Mouse (Mus musculus) adrenal gland, adult 18-20 months (tissue): Measurements from ENCODE around the gene H2-Ke6. TPM values are rescaled to one million over a fixed set of nuclear protein-coding genes. Genes with fewer than 3 reads are reported as not detected.
A peak's percentile ranks its signal among the peaks of the same experiment; 100 is the strongest.
"Not testable (repeated sequence)": the region's sequence is repeated elsewhere in the genome, so short reads cannot be mapped to it uniquely, and the experiment has no call there.

ENCODE experiments used
- DNase-seq, 2 experiments: peaks; one replicate each; pipeline ENCODE4 v3.0.0; 2021 to 2022; ENCODE audit warnings: low spot score in 2 of 2
- total RNA-seq, 2 experiments: library from RNA; stranded (reverse); gene quantifications; 1 replicate in 1 of 2; 2 replicates in 1 of 2; pipeline ENCODE4 v1.2.3; 2021

Gene H2-Ke6
- total RNA-seq, 2 experiments from 2014 or later = 246 to 274 TPM

- peak in 1 of 2 experiments; percentile 22 for DNase-seq
These were observed 3.0 kb upstream of the H2-Ke6 start for GRCm38 (mm10) chr17:34030861-34031326.

DNA sequence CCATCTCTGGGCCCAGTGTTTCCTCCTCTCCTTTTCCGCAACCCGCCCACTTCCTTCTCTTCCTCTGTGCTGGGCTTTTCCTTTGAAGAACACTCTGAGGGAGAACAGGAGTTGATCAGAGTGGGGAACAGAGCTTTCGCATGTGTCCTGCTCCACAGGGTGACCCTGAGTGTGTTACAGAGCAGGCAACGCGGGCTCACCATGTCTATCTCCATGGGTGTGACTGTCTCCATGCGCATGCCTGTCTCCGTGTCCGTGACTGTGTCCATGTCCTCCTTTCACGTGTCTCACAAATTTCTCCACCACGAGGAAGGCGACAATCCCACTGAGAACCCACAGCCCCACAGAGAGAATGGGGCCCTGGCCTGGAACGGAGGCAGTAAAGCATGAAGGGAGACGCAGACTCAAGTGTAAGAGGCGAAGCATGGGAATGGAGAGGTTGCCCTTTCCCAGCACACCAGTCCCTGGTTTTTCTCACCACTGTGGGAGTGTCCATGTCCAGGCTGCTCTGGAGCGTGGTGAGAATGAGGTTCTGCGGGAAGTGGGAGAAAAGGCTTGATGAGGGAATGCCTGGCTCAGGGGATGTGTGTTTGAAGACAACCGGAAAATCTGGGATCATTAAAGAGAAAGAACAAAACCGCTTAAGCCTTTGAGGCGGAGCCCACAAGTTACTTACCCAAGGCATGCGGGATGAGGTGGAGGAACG, 2.2 kb upstream of the H2-Ke6 start:
- peak in 1 of 2 experiments; percentile 20 for DNase-seq

GRCm38 (mm10) chr17:34029150-34029889, 1.5 kb upstream of the H2-Ke6 start:
- DNase-seq = peak in 1 of 2 experiments; percentile 20

DNA sequence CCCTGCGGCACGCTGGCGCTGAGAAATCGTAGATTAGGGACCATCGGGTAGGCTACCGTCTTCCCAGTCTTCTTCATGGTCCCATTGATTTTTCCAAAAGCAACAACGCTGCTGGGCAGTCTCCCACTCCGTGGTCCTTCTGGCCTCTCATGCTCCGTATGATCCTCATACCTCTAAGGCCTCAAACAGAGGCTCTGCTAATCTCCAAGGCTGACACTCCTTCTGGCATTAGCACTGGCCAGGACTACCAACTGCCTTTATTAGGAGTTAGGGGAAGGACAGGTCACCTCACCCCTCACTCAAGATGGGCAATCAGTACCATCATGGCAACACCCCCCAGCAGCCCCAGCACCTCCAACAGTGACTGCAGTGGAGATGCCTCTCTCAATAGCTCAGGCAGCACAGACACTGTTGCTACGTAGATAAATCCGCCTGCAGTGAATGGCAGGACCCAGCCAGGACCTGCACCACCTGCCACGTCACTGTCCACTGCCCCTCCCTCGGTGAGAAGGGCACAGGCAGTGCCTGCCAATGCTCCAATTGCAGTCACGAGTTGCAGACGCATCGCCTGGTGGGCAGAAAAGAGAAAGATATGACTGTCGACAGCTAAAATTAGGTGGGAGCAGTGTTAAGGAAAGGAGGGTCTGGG, 765 bp upstream of the H2-Ke6 start:
- peak in 1 of 2 experiments; percentile 26 for DNase-seq

GRCm38 (mm10) chr17:34026917-34027655, 774 bp downstream of the H2-Ke6 start:
- DNase-seq = peak; percentile 55 to 57

DNA sequence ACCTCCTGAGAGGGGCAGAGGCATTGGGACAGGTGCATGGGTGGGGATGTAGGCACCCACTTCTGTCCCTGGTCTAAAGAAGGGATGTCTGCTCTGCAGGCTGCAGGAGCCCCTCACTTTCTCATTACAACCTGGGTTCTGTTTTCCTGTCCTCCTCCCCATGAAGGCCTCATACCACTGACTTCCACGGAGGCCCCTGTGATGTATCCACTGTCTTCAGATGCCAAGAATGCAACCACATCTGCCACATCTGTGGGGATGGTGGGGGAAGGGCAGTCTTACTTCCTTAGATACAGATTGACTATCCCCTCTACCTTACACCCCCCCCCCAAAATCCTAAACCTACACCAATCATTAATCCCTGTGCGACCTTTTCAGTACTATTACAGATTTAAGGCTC, 1.6 kb downstream of the H2-Ke6 start:
- DNase-seq = peak in 1 of 2 experiments; percentile 23

DNA sequence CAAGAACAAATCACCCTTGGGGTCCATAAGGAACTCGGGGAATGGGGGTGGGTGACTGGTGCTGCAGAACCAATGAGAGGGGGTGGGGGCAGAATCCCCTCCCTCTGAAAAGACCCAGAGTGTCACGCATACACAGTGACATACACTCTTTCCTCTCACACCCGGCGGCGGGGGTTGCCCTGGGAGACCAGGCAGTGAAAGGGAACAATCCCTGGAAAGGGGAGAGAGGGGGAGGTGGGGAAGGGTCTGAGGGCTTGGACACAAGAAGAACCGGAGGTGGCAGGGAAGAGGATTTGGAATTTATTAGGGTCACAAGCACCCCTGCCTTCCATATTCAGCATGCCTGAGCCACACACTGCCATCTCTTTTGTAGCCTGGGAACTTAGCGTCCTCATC, 2.1 kb downstream of the H2-Ke6 start:
- DNase-seq = peak in 1 of 2 experiments; percentile 27

GRCm38 (mm10) chr17:34024861-34025755, 2.8 kb downstream of the H2-Ke6 start:
- DNase-seq = peak in 1 of 2 experiments; percentile 34

DNA sequence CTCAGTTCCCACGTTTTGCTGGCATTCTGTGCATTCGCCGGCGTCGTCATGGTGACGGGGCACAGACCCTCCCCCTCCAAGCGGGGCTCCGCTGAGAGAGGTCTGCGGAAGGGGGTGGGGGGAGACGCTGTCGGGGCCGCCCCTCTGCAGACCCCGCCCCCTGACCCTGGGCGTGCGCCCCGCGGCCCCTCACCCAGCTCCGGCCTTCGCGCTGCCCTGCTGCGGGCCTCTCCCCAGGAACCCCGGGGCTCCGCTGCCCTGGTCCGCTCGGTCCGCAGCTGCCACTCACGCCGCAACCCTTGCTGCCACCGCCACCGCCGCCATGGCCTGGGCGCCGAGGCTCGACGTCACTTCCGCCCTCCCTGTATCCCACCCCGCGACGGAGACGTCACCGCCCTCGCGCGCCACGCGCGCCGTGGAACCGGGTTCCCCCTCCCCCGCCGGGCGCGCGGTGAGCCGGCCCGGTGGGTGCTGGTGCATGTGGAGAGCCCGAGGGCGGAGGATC, 3.5 kb downstream of the H2-Ke6 start, which contains the start of gene Ring1:
Gene Ring1 (minus strand): TSS at position 364 of the 505 bp plus-strand sequence.
- DNase-seq = peak; percentile 88 to 90

GRCm38 (mm10) chr17:34023678-34024077, 4.2 kb downstream of the H2-Ke6 start:
- DNase-seq = peak in 1 of 2 experiments; percentile 18

- peak in 1 of 2 experiments; percentile 21 for DNase-seq
These were observed 4.9 kb downstream of the H2-Ke6 start for GRCm38 (mm10) chr17:34022987-34023386.

- peak in 1 of 2 experiments; percentile 21 for DNase-seq
These were observed 5.5 kb downstream of the H2-Ke6 start for GRCm38 (mm10) chr17:34022414-34022783.

GRCm38 (mm10) chr17:34021539-34022413, 6.1 kb downstream of the H2-Ke6 start:
- no peak for DNase-seq

DNA sequence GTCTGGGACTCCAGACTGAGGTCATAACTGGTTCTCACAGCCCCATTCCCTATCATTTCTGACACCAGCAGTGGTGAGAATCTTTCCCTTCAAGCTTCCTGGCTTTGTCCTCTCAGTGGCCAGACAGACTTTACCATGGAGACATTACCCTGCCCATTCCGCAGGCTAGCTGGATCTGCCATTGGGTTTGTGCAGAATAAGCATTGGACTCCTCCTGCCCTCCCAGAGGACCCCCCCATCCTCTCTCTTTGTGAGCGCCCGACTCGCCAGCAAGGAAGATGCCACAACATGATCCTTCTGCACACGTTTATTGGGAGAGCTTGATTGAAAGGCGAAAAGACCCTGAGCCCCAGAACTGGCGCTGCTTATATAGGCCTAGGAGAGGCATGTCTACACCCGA, 14.4 kb downstream of the H2-Ke6 start:
- no peak for DNase-seq

- DNase-seq = no peak
These were observed 17.7 kb downstream of the H2-Ke6 start for GRCm38 (mm10) chr17:34010156-34010555.

DNA sequence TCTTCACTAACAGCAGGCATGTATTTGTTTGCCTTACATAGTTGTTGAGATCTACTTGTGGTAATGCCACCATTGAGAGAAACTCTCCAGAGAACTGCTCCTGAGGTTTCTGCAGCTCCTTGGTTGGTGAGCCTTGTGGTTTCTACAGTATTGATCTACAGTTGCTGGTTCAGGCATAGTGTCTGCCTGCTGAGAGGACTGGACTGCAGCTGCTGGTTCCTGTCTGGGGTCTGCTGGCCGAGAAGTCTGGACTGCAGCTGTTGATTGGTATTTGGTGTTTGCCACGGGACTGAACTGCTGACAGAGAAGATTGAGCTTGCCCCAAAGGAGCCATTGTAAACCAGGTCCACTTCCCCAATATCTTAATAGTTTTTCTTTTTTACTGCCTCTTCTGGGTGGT, 21.3 kb downstream of the H2-Ke6 start:
- no peak for DNase-seq

DNA sequence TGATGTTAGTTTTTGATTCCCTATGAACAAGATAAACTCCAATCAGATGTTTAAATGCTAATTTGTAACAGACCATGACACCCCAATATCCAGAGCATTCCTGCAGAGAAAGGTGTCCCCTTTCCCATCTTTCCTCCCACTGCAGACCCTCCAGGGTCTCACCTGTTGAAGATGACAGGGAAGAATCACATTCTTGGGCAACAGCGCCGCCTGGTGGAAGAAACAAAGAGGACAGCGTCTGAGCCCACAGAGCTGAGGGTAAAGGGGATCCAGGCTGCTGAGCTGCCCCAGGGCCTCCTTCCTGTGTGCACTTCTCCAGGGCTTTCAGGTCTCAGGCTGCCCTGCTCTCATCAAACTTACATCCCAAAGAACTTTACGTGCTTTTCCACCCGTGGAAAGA, 24.4 kb downstream of the H2-Ke6 start:
- peak in 1 of 2 experiments; percentile 57 for DNase-seq

DNA sequence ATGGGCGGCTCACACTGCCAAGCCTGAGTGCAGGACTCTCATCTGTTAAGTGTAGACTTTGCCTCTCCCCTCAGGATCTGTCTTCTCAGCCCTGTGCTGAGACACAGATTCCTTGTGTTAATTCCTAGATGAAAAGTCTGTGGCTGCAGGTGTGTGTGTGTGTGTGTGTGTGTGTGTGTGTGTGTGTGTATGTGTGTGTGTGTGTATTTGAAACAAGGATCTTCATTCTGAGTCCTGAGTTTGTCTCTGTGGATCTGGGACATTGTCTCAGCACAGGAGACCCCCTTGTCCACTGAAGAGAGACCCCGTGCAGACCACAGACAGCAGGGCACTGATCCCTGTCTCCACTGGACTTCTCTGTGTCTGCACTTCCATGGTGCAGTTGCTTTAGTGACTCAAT, 27.1 kb downstream of the H2-Ke6 start:
- not testable (repeated sequence) for DNase-seq

DNA sequence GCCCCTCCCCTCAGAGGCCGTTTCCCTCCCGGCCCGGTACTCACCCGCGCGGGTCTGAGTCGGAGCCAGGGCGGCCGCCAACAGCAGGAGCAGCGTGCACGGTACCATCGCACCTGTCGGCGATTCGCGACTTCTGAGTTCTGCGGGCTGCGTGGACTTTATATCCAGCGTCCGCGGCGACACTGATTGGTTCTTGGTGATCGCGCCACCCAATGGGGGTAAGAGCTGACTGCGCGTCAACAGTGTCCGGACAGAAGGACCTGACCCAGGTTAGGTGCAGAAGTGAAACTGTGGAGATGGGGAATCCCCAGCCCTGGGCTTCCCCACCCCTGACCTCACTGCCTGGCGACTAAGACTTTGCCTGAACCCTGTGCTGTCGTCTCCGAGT, 27.7 kb downstream of the H2-Ke6 start, which contains the start of gene H2-K1:
Gene H2-K1 (minus strand): TSS at position 198 of the 388 bp plus-strand sequence.
- peak; percentile 87 to 91 for DNase-seq
